Mouse (Mus musculus): ENCODE measurements around the gene Tppp3.

- TF ChIP-seq CTCF (conservative IDR thresholded peaks at IDR 0.05; ENCODE audit: low read length) = no peak
- no peak; the same call in 1 of the 2 replicates for TF ChIP-seq POU5F1 (IDR thresholded peaks at IDR 0.05; ENCODE audit: borderline replicate concordance, low read length)
- TF ChIP-seq NANOG (IDR thresholded peaks at IDR 0.05; ENCODE audit: borderline replicate concordance, low read length) = no peak
These were observed 25.8 kb downstream of the Tppp3 start for GRCm38 (mm10) chr8:105445296-105446126.

Data from E14TG2a.4 (cell line).